Mouse (Mus musculus) liver, postnatal 0 days (tissue): Measurements from ENCODE around the gene Gm28035. TPM values are rescaled to one million over a fixed set of nuclear protein-coding genes. Genes with fewer than 3 reads are reported as not detected.

Source experiments
- ATAC-seq: fragments of 200-750 bp; cut with Nextera tagmentation; 2 replicates; pipeline ENCODE4 v1.8.0; 2017; ENCODE audit warnings: mild to moderate bottlenecking, moderate library complexity
- DNase-seq: peaks from one replicate; pipeline ENCODE4 v3.0.0-alpha.2; 2016
- H3K27ac ChIP-seq: fragments of 300-500 bp; sonication (generic); 2 replicates; pipeline ENCODE4 v1.5.1; 2014; ENCODE audit warnings: antibody characterized with exemption, moderate library complexity, mild to moderate bottlenecking, low read depth
- H3K27me3 ChIP-seq: fragments of 300-500 bp; sonication (generic); 2 replicates; pipeline ENCODE4 v1.6.1; 2014; ENCODE audit warnings: low read length, control low read depth, mixed read lengths; ENCODE audit not compliant: insufficient read depth
- H3K36me3 ChIP-seq: fragments of 300-500 bp; sonication (generic); replicated peaks from 2 replicates; pipeline ENCODE4 v1.6.1; 2014; ENCODE audit warnings: mild to moderate bottlenecking, control low read depth, low read length, moderate library complexity, mixed read lengths; ENCODE audit not compliant: insufficient read depth
- H3K4me1 ChIP-seq: fragments of 300-500 bp; sonication (generic); 2 replicates; pipeline ENCODE4 v1.6.1; 2014; ENCODE audit warnings: antibody characterized with exemption, mild to moderate bottlenecking, control low read depth; ENCODE audit not compliant: insufficient read depth
- H3K4me2 ChIP-seq: fragments of 300-500 bp; sonication (generic); 2 replicates; pipeline ENCODE4 v1.6.1; 2014; ENCODE audit warnings: low read depth, mild to moderate bottlenecking, low read length, moderate library complexity, mixed read lengths
- H3K4me3 ChIP-seq: fragments of 300-500 bp; sonication (generic); 2 replicates; pipeline ENCODE4 v1.5.1; 2014; ENCODE audit warnings: low read depth, low read length
- H3K9ac ChIP-seq: fragments of 300-500 bp; sonication (generic); replicated peaks from 2 replicates; pipeline ENCODE4 v1.6.1; 2014; ENCODE audit warnings: mild to moderate bottlenecking, moderate library complexity
- H3K9me3 ChIP-seq: fragments of 300-500 bp; sonication (generic); 2 replicates; pipeline ENCODE4 v1.6.1; 2016; ENCODE audit warnings: mild to moderate bottlenecking, control low read depth, low read length, mixed read lengths
- CTCF ChIP-seq: sonication (generic); IDR thresholded peaks from 2 replicates; pipeline ENCODE4 v1.5.1; 2016; ENCODE audit warnings: antibody characterized with exemption, low read depth
- EP300 ChIP-seq: IDR thresholded peaks from 2 replicates; pipeline ENCODE4 v1.6.1; 2016; ENCODE audit warnings: antibody characterized with exemption, low read depth, mild to moderate bottlenecking
- WGBS: fragments of 180-500 bp; shearing (Covaris S2); extraction: QIAGEN DNeasy Blood & Tissue Kit; methylation state at CpG from one replicate; pipeline ENCODE4 v1.1.7; 2014; ENCODE audit not compliant: insufficient replicate concordance; 5-methylcytosine and 5-hydroxymethylcytosine counted together
- polyA plus RNA-seq: library from polyadenylated mRNA; unstranded; fragments of >200 nt; fragmentation: Nextera tagmentation; extraction: Ambion mirVana; gene quantifications from 2 replicates; pipeline ENCODE4 v1.2.1, GENCODE M21; 2015

The Gm28035 gene
- polyA plus RNA-seq, 1 experiment from 2014 or later, result 0.14 TPM

DNA sequence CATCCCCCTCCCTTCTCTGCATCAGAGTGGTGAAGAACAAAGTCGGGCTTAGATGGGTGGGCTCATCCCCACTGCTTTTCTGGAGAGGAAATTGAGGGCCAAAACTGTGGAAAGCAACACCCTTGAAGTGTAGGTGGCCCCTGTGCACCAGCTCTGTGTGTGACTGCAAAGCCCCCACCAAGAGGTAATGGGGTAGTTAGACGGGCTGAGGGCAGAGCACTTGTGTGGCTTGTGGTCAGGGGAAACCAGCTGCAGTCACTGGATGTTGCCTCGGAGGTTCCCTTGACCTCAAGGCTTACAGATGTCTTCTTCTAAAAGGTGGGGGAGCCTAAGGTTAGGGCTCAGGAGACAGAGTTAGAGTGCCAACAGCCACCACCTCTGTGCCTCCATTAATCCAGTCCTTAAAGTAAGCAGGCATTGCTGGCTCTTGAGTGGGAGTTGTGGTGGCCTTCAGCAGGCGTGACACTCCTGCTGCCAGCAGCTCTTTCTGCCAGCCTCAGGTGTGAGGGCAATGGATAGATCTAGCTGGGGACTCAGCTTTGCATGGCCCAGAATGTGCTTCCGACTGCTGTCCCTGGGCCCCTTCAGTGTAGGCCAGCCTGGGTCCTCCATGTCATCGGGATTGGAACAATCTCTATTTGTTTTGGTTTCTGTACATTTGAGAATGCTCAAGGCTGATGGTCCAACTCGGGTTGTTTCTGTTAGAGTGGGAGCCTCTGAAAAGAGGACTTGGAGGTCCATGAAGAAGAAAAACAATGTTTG, 17.5 kb downstream of the Gm28035 start:
- ATAC-seq, result no peak
- Histone ChIP-seq H3K4me3 (no peak overlapping the region), H3K9me3 (no peaks in the 10 kb centered on the region), H3K4me2 (no peak overlapping the region), H3K27ac (peak overlapping the region; percentile 59), H3K9ac (no peak overlapping the region), H3K27me3 (no peaks in the 10 kb centered on the region), H3K4me1 (peaks cover 13% of the 10 kb centered on the region), H3K36me3 (peaks cover 58% of the 10 kb centered on the region)
- no peak for TF ChIP-seq EP300
- no peak for TF ChIP-seq CTCF
- DNase-seq, result no peak
- WGBS, result 50% methylated on average over 7 of the region's 7 CpGs

DNA sequence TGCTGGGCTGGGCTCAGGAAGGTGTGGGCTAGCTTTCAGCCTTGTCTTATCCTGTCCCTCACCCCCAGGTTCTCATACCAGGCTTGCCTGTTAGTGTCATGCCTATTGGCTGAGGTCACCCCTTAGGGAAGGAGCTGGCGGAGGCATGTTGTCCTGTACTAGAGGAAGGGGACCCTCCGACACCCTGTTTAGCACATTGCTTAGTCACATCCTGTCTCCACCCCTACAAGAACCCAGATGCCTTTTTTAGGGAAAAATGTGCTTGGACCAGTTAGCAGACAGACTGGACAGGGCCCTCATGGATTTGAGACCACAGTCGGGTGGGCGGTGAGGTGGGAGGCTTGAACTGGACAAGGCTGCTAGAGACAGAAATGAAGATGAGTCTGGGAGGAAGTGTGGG, 18.2 kb downstream of the Gm28035 start:
- peak; percentile 40; the same call in 1 of the 2 replicates for ATAC-seq
- H3K36me3 ChIP-seq, result peaks cover 64% of the 10 kb centered on the region

DNA sequence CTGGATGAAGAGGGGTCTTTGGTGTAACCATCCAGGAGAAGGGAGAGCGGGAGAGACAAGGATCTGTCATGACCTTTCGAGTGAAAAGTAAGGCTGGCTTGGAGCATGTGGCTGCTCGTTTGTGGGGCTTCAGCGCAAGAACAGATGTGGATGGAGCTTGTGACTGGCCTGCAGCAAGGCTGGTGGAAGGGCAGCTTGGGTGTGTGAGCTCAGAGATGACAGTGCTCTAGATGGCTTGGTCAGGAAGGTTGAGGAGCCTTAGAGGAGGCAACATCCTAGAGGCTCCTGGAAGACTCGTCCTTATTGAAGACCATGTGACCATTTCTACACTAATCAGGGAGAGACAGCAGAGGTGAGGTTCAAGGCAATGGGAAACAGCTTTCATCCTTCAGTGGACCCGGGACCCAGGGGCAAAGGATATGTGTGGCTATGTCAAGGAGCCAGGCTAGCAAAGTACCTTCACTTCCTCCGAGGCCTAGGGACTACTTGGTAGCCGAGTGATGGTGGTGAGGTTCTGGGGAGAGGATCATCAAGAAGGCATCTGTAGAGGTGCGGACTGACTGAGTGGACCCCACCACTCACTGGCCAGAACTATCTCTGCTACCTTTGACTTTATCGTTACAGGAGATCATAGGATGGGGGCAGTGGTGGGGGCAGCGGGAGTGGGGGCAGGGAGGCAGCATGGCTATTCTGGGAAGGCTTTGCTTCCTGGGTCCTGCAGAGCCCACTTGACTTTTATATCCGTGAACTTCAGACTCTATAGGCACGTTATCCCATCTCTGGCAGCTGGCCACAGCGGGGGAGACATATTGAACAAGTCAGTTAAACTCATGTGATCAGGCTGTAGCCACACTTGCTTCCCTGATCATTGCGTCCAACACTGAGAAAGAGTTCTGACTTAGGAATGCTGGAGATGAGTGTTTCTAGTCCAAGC, 19.0 kb downstream of the Gm28035 start:
- peak overlapping the region; percentile 59 for H3K27ac ChIP-seq
- ATAC-seq, result no peak

More for the DNA sequence above, 18.2 kb downstream of the Gm28035 start:
- no peak for TF ChIP-seq CTCF
- TF ChIP-seq EP300, result no peak
- H3K27me3 ChIP-seq, result no peaks in the 10 kb centered on the region
- no peaks in the 10 kb centered on the region for H3K9me3 ChIP-seq
- DNase-seq, result no peak
- H3K9ac ChIP-seq, result no peak overlapping the region
- WGBS, result 45% methylated on average over 4 of the region's 4 CpGs
- H3K27ac ChIP-seq, result peak overlapping the region; percentile 59
- peaks cover 13% of the 10 kb centered on the region for H3K4me1 ChIP-seq
- H3K4me3 ChIP-seq, result no peak overlapping the region
- no peak overlapping the region for H3K4me2 ChIP-seq

DNA sequence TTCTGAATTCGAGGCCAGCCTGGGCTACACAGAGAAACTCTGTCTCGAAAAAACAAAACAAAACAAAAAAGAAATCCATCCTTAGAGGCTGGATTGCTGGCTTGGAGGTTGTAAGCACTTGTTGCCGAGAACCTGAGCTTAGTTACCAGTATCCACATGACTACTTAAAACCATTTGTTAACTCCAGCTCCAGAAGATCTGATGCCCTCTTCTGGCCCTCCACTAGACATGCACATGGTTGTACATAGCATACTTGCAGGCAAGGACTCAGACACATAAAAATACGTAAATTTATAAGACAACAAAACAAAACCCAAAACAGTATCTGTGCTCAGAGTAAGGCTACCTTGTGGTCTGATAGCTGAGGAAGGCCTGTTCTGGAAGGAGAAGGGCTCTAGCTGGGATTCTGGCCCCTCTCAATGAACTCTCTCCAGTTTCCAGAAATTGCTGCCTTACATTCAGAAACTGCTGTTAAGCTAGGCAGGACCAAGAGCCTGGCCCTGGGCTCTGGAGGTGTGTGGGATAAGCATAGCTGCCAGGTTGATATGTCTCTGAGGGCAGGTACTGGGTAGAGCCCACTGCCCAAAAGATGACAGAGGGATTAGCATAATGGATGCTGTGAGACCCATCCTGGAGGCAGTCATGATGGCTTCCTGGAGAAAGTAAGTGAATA, 20.8 kb downstream of the Gm28035 start:
- no peaks in the 10 kb centered on the region for H3K9me3 ChIP-seq
- no peak overlapping the region for H3K4me3 ChIP-seq
- TF ChIP-seq CTCF, result peak; percentile 43; the same call in 1 of the 2 replicates
- TF ChIP-seq EP300, result no peak
- no peak for DNase-seq
- H3K27me3 ChIP-seq, result no peaks in the 10 kb centered on the region
- 83% methylated on average over 4 of the region's 4 CpGs for WGBS
- H3K9ac ChIP-seq, result no peak overlapping the region
- H3K4me1 ChIP-seq, result peaks cover 30% of the 10 kb centered on the region
- no peak for ATAC-seq
- no peak overlapping the region for H3K27ac ChIP-seq
- peaks cover 62% of the 10 kb centered on the region for H3K36me3 ChIP-seq
- H3K4me2 ChIP-seq, result no peak overlapping the region

More for the DNA sequence above, 19.0 kb downstream of the Gm28035 start:
- no peak overlapping the region for H3K4me3 ChIP-seq
- TF ChIP-seq CTCF (no peak), EP300 (no peak)
- no peaks in the 10 kb centered on the region for H3K27me3 ChIP-seq
- 78% methylated on average over 15 of the region's 15 CpGs for WGBS
- H3K4me2 ChIP-seq, result no peak overlapping the region
- H3K36me3 ChIP-seq, result peaks cover 72% of the 10 kb centered on the region
- no peaks in the 10 kb centered on the region for H3K9me3 ChIP-seq
- no peak for DNase-seq
- peaks cover 13% of the 10 kb centered on the region for H3K4me1 ChIP-seq
- H3K9ac ChIP-seq, result no peak overlapping the region; the same call in 1 of the 2 replicates

DNA sequence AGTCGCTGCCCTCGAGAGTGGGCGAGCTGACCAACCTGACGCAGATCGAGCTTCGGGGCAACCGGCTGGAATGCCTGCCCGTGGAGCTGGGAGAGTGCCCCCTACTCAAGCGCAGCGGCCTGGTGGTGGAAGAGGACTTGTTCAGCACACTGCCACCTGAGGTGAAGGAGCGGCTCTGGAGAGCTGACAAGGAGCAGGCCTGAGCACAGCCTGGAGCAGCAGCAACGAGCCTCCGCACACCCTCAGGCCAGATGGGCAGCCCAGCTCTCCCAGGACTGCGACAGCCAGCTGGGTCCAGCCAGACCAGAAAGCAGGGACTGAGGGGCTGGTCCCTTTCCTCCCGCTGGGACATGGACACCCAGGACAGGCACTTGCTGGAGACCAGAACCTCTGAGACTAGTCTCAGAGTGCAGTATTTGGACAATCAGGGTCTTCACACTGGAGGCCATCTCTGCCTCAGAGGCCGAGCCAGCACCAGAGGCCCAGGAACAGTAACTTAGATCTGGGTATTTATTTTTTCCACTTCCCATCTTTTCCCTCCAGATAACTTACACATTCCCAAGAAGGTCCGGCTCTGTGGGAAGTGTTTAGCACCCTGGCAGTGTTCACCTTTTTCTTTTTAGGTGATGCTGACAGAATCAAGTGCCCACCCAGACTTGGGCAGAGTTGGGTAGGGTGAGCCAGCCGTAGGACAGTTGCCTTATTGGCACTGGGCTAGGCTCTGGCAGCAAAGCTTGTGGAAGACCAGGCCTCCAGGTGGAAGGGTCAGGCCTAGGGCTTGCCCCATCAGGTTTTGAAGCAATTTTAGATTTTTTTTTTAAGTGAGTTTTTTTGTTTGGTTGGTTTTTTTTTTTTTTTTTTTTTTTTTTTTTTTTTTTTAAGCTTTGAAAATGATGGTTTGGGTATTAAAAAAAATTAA, 21.8 kb downstream of the Gm28035 start:
- no peaks in the 10 kb centered on the region for H3K9me3 ChIP-seq
- DNase-seq (no peak), ATAC-seq (no peak)
- no peak overlapping the region for H3K9ac ChIP-seq
- no peak overlapping the region for H3K4me3 ChIP-seq
- WGBS, result 89% methylated on average over 18 of the region's 18 CpGs
- H3K36me3 ChIP-seq, result peaks cover 53% of the 10 kb centered on the region
- no peak overlapping the region for H3K4me2 ChIP-seq
- no peaks in the 10 kb centered on the region for H3K27me3 ChIP-seq
- TF ChIP-seq EP300, result no peak
- no peak for TF ChIP-seq CTCF
- peaks cover 39% of the 10 kb centered on the region for H3K4me1 ChIP-seq
- H3K27ac ChIP-seq, result no peak overlapping the region
